Mouse (Mus musculus) liver, postnatal 0 days (tissue): ENCODE measurements around the gene Med29. TPM values are rescaled to one million over a fixed set of nuclear protein-coding genes. Genes with fewer than 3 reads are reported as not detected.
A peak's percentile ranks its signal among the peaks of the same experiment; 100 is the strongest.

Experiments
- ATAC-seq: fragments of 200-750 bp; cut with Nextera tagmentation; 2 replicates; pipeline ENCODE4 v1.8.0; 2017; ENCODE audit warnings: mild to moderate bottlenecking, moderate library complexity
- DNase-seq: peaks from one replicate; pipeline ENCODE4 v3.0.0-alpha.2; 2016
- H3K27ac ChIP-seq: fragments of 300-500 bp; sonication (generic); 2 replicates; pipeline ENCODE4 v1.5.1; 2014; ENCODE audit warnings: antibody characterized with exemption, moderate library complexity, mild to moderate bottlenecking, low read depth
- H3K27me3 ChIP-seq: fragments of 300-500 bp; sonication (generic); 2 replicates; pipeline ENCODE4 v1.6.1; 2014; ENCODE audit warnings: low read length, control low read depth, mixed read lengths; ENCODE audit not compliant: insufficient read depth
- H3K36me3 ChIP-seq: fragments of 300-500 bp; sonication (generic); replicated peaks from 2 replicates; pipeline ENCODE4 v1.6.1; 2014; ENCODE audit warnings: mild to moderate bottlenecking, control low read depth, low read length, moderate library complexity, mixed read lengths; ENCODE audit not compliant: insufficient read depth
- H3K4me1 ChIP-seq: fragments of 300-500 bp; sonication (generic); 2 replicates; pipeline ENCODE4 v1.6.1; 2014; ENCODE audit warnings: antibody characterized with exemption, mild to moderate bottlenecking, control low read depth; ENCODE audit not compliant: insufficient read depth
- H3K4me2 ChIP-seq: fragments of 300-500 bp; sonication (generic); 2 replicates; pipeline ENCODE4 v1.6.1; 2014; ENCODE audit warnings: low read depth, mild to moderate bottlenecking, low read length, moderate library complexity, mixed read lengths
- H3K4me3 ChIP-seq: fragments of 300-500 bp; sonication (generic); 2 replicates; pipeline ENCODE4 v1.5.1; 2014; ENCODE audit warnings: low read depth, low read length
- H3K9ac ChIP-seq: fragments of 300-500 bp; sonication (generic); replicated peaks from 2 replicates; pipeline ENCODE4 v1.6.1; 2014; ENCODE audit warnings: mild to moderate bottlenecking, moderate library complexity
- H3K9me3 ChIP-seq: fragments of 300-500 bp; sonication (generic); 2 replicates; pipeline ENCODE4 v1.6.1; 2016; ENCODE audit warnings: mild to moderate bottlenecking, control low read depth, low read length, mixed read lengths
- CTCF ChIP-seq: sonication (generic); IDR thresholded peaks from 2 replicates; pipeline ENCODE4 v1.5.1; 2016; ENCODE audit warnings: antibody characterized with exemption, low read depth
- EP300 ChIP-seq: IDR thresholded peaks from 2 replicates; pipeline ENCODE4 v1.6.1; 2016; ENCODE audit warnings: antibody characterized with exemption, low read depth, mild to moderate bottlenecking
- WGBS: fragments of 180-500 bp; shearing (Covaris S2); extraction: QIAGEN DNeasy Blood & Tissue Kit; methylation state at CpG from one replicate; pipeline ENCODE4 v1.1.7; 2014; ENCODE audit not compliant: insufficient replicate concordance; 5-methylcytosine and 5-hydroxymethylcytosine counted together
- polyA plus RNA-seq: library from polyadenylated mRNA; unstranded; fragments of >200 nt; fragmentation: Nextera tagmentation; extraction: Ambion mirVana; gene quantifications from 2 replicates; pipeline ENCODE4 v1.2.1, GENCODE M21; 2015

Gene Med29
- polyA plus RNA-seq, 1 experiment from 2014 or later = 18.6 TPM

DNA sequence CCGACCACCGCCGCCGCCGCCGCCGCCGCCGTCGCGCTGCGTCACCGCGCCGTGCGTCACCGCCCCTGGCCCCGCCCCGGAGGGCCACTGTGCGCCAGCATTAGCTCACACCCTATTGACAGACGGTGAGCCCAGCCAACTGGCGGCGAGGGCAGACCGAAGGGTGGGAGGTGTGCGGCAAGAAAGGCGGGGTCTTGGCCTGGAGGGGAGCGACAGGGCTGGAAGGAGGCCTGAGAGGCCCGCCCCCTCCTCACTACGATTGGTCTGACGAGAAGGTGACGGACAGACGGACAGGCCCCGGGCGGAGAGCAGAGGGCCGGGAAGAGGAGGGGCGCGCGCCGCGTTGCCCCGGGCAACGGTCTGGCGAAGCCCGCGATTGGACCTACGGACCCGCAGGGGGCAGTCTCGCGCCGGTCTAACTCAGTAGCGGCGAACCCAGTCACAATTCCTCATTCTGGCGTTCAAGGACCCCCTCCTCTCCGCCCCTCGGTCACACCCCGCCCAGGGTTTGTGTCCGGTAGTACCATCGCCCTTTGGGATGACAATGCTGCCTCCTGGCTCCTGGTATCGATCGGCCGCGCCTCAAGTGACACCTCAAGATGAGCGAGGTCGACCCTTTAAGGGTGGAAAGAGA, 43.9 kb upstream of the Med29 start:
- Histone ChIP-seq H3K27ac (peak overlapping the region; percentile 90), H3K9ac (peak overlapping the region; percentile 96), H3K4me3 (peak overlapping the region; percentile 91), H3K36me3 (peaks cover 3% of the 10 kb centered on the region; the same call in 1 of the 2 replicates), H3K4me1 (peaks cover 50% of the 10 kb centered on the region), H3K4me2 (peak overlapping the region; percentile 97), H3K27me3 (no peaks in the 10 kb centered on the region), H3K9me3 (no peaks in the 10 kb centered on the region)
- WGBS = 2% methylated on average over 51 of the region's 64 CpGs
- DNase-seq (peak; percentile 99), ATAC-seq (peak; percentile 96)
- TF ChIP-seq CTCF = peak; percentile 84
- TF ChIP-seq EP300 = no peak

DNA sequence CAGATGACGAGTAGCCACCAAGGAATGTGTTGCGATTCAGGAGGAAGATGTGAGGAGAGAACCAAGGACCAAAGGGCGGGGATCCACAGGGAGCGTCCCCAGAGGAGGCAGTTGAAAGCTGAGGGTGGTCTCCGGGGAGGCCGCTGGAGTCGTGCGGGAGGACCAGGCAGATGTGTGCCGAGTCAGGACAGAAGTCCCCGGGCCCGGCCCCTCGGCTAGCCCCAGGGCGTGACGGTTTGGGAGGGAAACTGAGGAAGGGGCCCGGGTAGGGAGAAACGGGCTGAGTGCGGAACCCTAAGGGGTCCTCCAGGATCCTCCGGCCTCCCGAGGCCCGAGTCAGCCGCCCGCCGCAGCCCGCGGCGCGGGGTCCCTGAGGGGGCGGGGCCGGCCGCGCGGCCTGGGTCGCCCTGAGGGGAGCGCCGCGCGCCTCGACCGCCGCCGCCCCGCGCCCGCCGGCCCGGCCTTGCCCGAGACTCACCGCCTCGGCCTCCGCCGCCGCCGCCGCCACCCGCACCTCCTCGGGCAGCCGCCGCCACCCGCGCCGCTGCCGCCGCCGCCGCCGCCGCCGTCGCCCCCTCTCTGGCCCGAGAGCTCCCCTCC, 43.3 kb upstream of the Med29 start:
- Histone ChIP-seq H3K4me1 (peaks cover 52% of the 10 kb centered on the region), H3K27me3 (no peaks in the 10 kb centered on the region), H3K9me3 (no peaks in the 10 kb centered on the region), H3K4me3 (peak overlapping the region; percentile 91), H3K4me2 (peak overlapping the region; percentile 97), H3K36me3 (peaks cover 5% of the 10 kb centered on the region; the same call in 1 of the 2 replicates), H3K27ac (peak overlapping the region; percentile 66), H3K9ac (peak overlapping the region; percentile 96)
- DNase-seq (peak; percentile 43), ATAC-seq (peak; percentile 2; the same call in 1 of the 2 replicates)
- TF ChIP-seq EP300 (no peak), CTCF (no peak)
- under 1% methylated on average over 24 of the region's 70 CpGs for WGBS

DNA sequence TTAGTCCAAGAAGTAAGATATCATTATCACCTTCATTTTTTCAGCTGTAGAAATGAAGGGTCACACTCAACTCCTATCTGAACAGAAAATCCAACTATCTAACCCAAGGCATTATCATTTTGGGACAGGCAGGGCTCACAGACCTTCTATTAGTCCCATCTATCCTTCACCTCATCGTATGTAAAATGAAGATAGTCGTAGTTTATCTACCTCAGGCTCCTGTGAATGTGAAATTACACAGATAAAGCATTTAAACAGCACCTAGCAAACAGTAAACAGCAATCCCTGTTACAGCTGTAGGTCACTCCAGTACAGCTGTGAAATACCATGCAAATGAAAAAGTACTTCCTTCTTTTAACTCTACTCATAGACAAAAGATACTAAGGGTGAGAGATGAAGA, 39.7 kb upstream of the Med29 start:
- DNase-seq (no peak), ATAC-seq (no peak)
- WGBS = 64% methylated on average over 2 of the region's 2 CpGs
- H3K4me3 ChIP-seq = no peak overlapping the region
- no peaks in the 10 kb centered on the region for H3K9me3 ChIP-seq
- peak overlapping the region; percentile 11 for H3K27ac ChIP-seq
- no peak overlapping the region for H3K9ac ChIP-seq
- peak overlapping the region; percentile 45 for H3K4me2 ChIP-seq
- TF ChIP-seq CTCF (no peak), EP300 (peak; percentile 94)
- H3K27me3 ChIP-seq = no peaks in the 10 kb centered on the region
- peaks cover 10% of the 10 kb centered on the region; the same call in 1 of the 2 replicates for H3K36me3 ChIP-seq
- peaks cover 53% of the 10 kb centered on the region for H3K4me1 ChIP-seq

DNA sequence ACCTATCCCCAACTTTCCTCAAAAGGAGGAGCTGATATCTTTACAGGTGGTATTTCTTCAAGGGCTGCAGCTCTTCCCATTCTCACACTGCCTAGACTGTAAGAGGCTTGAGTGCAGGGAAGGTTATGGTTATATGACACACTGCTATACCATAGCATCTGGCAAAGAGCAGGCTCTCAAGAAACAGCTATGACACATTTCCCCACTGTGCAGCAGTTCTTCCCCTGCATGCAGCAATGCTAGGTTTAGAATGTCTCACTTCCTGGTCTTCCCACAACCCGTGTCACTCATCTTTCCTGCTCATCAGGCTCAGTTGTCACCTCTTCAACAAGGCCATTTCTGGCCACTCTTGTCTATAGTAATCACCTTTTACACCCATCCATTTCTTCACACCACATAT, 38.0 kb upstream of the Med29 start:
- Histone ChIP-seq H3K4me3 (no peak overlapping the region), H3K36me3 (peaks cover 10% of the 10 kb centered on the region; the same call in 1 of the 2 replicates), H3K4me1 (peaks cover 48% of the 10 kb centered on the region), H3K27me3 (no peaks in the 10 kb centered on the region), H3K4me2 (no peak overlapping the region), H3K9me3 (no peaks in the 10 kb centered on the region), H3K27ac (peak overlapping the region; percentile 16; the same call in 1 of the 2 replicates), H3K9ac (no peak overlapping the region)
- ATAC-seq (no peak), DNase-seq (no peak)
- 58% methylated on average over 1 of the region's 1 CpGs for WGBS
- TF ChIP-seq CTCF (no peak), EP300 (no peak)

DNA sequence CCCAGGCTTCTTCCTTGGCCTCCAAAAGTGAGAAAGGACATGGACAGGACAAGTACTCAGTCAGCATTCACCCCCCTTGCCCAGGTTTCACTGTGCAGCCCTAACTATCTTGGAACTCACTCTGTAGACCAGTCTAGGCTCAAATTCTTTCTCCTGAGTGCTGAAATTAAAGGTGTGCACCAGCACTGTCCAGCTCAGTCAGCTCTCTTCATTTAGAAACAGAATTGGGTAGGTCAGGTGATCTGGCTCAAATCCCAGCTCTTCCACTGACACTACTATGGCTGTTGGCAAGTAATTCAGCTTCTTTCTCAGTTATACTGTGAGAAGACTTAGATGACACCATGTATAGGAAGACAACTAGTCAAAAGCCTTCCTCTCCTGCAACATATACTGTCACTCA, 35.2 kb upstream of the Med29 start:
- DNase-seq (no peak), ATAC-seq (no peak)
- Histone ChIP-seq H3K4me1 (peaks cover 20% of the 10 kb centered on the region), H3K36me3 (peaks cover 18% of the 10 kb centered on the region), H3K27me3 (no peaks in the 10 kb centered on the region), H3K4me3 (no peak overlapping the region), H3K9ac (no peak overlapping the region), H3K27ac (no peak overlapping the region), H3K4me2 (no peak overlapping the region), H3K9me3 (no peaks in the 10 kb centered on the region)
- TF ChIP-seq CTCF (no peak), EP300 (no peak)

DNA sequence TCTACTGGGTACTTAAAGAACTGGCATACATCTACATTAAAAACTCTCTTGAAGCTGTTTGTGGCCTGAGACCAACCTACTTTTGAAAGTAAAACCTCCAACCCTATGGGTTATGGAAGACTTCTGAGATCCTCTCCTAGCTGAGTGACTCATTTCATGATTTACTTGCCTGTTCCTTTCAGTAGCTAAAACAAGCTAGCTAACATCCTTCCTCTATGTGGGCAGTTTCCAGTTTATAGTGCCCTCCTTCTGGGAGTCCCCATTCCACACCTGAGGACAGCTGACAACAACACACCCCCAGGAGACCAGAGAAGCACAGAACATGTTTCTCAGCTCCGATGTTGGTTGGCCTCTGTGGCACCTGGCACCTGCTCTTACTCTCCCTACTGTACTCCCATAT, 30.5 kb upstream of the Med29 start:
- Histone ChIP-seq H3K4me3 (no peak overlapping the region), H3K4me1 (no peaks in the 10 kb centered on the region), H3K36me3 (peaks cover 41% of the 10 kb centered on the region), H3K9me3 (no peaks in the 10 kb centered on the region), H3K27ac (no peak overlapping the region), H3K4me2 (no peak overlapping the region), H3K9ac (no peak overlapping the region), H3K27me3 (no peaks in the 10 kb centered on the region)
- TF ChIP-seq EP300 (no peak), CTCF (no peak)
- DNase-seq = no peak
- ATAC-seq = no peak
- 84% methylated on average over 1 of the region's 1 CpGs for WGBS
